Mouse (Mus musculus) embryonic fibroblast, embryonic 13.5 days (primary cell): Measurements from ENCODE around the gene Chil1.

Experiments used
- CTCF ChIP-seq: IDR thresholded peaks from 2 replicates; pipeline ENCODE4 v1.5.1; 2011; ENCODE audit warnings: mild to moderate bottlenecking, control low read depth, low read length, moderate library complexity, borderline replicate concordance; ENCODE audit not compliant: insufficient read depth
- POLR2A ChIP-seq: IDR thresholded peaks from 2 replicates; pipeline ENCODE4 v1.6.1; 2011; ENCODE audit warnings: low read depth, mild to moderate bottlenecking, control low read depth, low read length, moderate library complexity

GRCm38 (mm10) chr1:134195571-134195970 is 13.6 kb downstream of the Chil1 start:
- no peak for TF ChIP-seq CTCF
- no peak for TF ChIP-seq POLR2A
